Mouse (Mus musculus) hematopoietic stem cell, adult 5-6 weeks (primary cell): ENCODE measurements around the gene Cryge. TPM values are rescaled to one million over a fixed set of nuclear protein-coding genes. Genes with fewer than 3 reads are reported as not detected.
"Not testable (repeated sequence)": the region's sequence is repeated elsewhere in the genome, so short reads cannot be mapped to it uniquely, and the experiment has no call there.

Experiments
- ATAC-seq, 2 experiments: fragments of 125-278 bp in 1 of 2; replicated peaks in 1 of 2; 2 replicates each; pipeline ENCODE4 v1.8.0; 2016 to 2017; ENCODE audit warnings: inconsistent platforms in 2 of 2, mild to moderate bottlenecking in 2 of 2, moderate number of reproducible peaks in 2 of 2, low read depth in 1 of 2, moderate TSS enrichment in 1 of 2; ENCODE audit not compliant: low FRiP score in 2 of 2, poor library complexity in 2 of 2, severe bottlenecking in 2 of 2, insufficient read depth in 1 of 2, low TSS enrichment in 1 of 2
- total RNA-seq: library from RNA; stranded (forward); fragments of 172-1452, 232-1000 nt; gene quantifications from 2 replicates; pipeline ENCODE4 v1.2.3, GENCODE M21; 2017

Gene Cryge
- not detected in 2 replicates for total RNA-seq

- not testable (repeated sequence) for ATAC-seq
Measured at GRCm38 (mm10) chr1:65050952-65051351, at the start of gene Cryge. TSS of gene Cryge (minus strand) at chr1:65051149.

- ATAC-seq, result no peak
Measured at GRCm38 (mm10) chr1:65096953-65097352, 46.0 kb upstream of the Cryge start.

- ATAC-seq, result no peak
Measured at GRCm38 (mm10) chr1:65091566-65091965, 40.6 kb upstream of the Cryge start.

- ATAC-seq, result peak; percentile 46 to 78; a peak in 3 of 4 replicates
Measured at GRCm38 (mm10) chr1:65090370-65090769, 39.4 kb upstream of the Cryge start.

- ATAC-seq, result peak in 1 of 2 experiments; percentile 70; a peak in 1 of 4 replicates
Measured at GRCm38 (mm10) chr1:65088567-65089356, 37.8 kb upstream of the Cryge start.

- no peak for ATAC-seq
Measured at GRCm38 (mm10) chr1:65082188-65082587, 31.2 kb upstream of the Cryge start, which contains the start of gene Crygb. TSS of gene Crygb (minus strand) at chr1:65082288.

- no peak for ATAC-seq
Measured at GRCm38 (mm10) chr1:65075607-65076006, 24.7 kb upstream of the Cryge start.

GRCm38 (mm10) chr1:65073589-65073988, 22.6 kb upstream of the Cryge start, which contains the start of gene Crygc:
TSS of gene Crygc (minus strand) at chr1:65073689.
- ATAC-seq, result no peak

GRCm38 (mm10) chr1:65067842-65068241, 16.9 kb upstream of the Cryge start:
- no peak for ATAC-seq

- ATAC-seq, result no peak
Measured at GRCm38 (mm10) chr1:65064201-65064600, 13.3 kb upstream of the Cryge start.

- no peak for ATAC-seq
Measured at GRCm38 (mm10) chr1:65063352-65063751, 12.4 kb upstream of the Cryge start, which contains the start of gene Crygd. TSS of gene Crygd (minus strand) at chr1:65063452.

- no peak for ATAC-seq
Measured at GRCm38 (mm10) chr1:65052140-65052539, 1.2 kb upstream of the Cryge start.

GRCm38 (mm10) chr1:65051696-65052095, 747 bp upstream of the Cryge start:
- no peak for ATAC-seq

GRCm38 (mm10) chr1:65048781-65049180, 2.2 kb downstream of the Cryge start:
- no peak for ATAC-seq

- peak in 1 of 2 experiments; percentile 56; a peak in 2 of 4 replicates for ATAC-seq
Measured at GRCm38 (mm10) chr1:65046401-65047109, 4.4 kb downstream of the Cryge start.

GRCm38 (mm10) chr1:65043433-65043832, 7.5 kb downstream of the Cryge start:
- no peak for ATAC-seq

- no peak for ATAC-seq
Measured at GRCm38 (mm10) chr1:65041837-65042236, 9.1 kb downstream of the Cryge start.

- no peak for ATAC-seq
Measured at GRCm38 (mm10) chr1:65040806-65041205, 10.1 kb downstream of the Cryge start.
